Mouse (Mus musculus): Measurements from ENCODE around the gene Rere. TPM values are rescaled to one million over a fixed set of nuclear protein-coding genes. Genes with fewer than 3 reads are reported as not detected.

The Rere gene
- total and polyA plus RNA-seq, 2 experiments from 2014 or later = 18.9 to 31.3 TPM

DNA sequence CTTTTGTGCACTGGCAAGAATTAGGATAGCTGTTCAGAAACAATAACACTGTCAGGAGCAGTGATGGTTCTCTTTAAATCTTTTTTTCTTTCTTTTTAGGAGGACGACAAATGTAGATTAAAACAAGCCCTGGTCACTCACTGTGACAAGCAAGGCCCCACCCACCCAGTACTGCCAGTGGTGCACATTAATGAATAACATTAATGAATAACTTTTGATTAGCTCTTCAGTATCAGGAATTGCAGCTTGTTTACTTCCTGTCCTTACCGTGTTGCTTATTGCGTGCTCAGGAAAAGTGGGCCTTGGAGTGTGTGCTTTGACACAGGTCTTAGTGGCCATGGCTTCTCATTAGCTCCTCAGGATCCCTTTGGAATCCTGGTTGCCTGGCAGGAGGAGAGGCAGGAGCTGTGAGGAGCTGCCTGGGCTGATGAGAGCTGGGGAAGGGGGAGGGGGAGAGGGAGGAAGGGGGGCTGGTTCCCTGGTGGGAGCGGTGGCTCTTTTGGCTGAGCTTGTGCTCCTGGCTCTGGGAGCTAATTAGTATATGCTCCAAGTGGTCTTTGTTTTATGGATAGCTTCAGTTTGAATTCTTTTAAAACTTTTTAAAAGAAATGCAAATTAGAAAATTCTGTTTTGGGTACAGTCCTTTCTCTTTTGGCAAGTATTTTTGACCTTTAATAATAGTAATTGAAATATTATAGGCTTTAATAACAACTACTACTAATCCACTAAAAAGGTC is 65.4 kb downstream of the Rere start:
- no peak overlapping the region for H3K4me2 ChIP-seq (ENCODE audit: low read depth)

DNA sequence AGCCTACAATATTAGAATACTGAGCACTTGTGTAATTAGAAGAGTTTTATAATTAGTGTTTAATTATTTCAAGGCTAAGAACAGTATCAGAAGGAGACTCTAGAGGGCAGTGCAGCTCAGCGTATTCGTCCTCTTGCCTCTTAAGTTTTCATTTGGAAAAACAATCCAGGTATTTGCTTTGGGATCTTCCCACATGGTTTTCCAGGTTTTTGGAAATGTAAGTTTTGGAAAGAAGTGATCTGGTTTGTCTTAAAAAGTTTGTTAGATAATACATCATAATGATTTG is 65.9 kb downstream of the Rere start:
- ATAC-seq (peak; percentile 67; the same call in 1 of the 2 replicates), DNase-seq (peak; percentile 77)
- Histone ChIP-seq H3K4me3 (ENCODE audit: low read depth, low read length) (no peak overlapping the region), H3K4me1 (ENCODE audit: insufficient read depth) (no peaks in the 10 kb centered on the region), H3K27ac (ENCODE audit: low read depth, low read length) (no peak overlapping the region), H3K27me3 (ENCODE audit: insufficient read depth, low read length) (no peaks in the 10 kb centered on the region), H3K9me3 (ENCODE audit: low read length) (no peaks in the 10 kb centered on the region), H3K4me2 (ENCODE audit: low read depth) (no peak overlapping the region), H3K9ac (no peak overlapping the region), H3K36me3 (ENCODE audit: insufficient read depth) (no peaks in the 10 kb centered on the region)
- TF ChIP-seq CTCF (IDR thresholded peaks at IDR 0.05; ENCODE audit: low read depth) = peak; percentile 78
- WGBS = 3% methylated on average over 2 of the region's 2 CpGs

More for the DNA sequence above, 65.4 kb downstream of the Rere start:
- no peak overlapping the region for H3K4me3 ChIP-seq (ENCODE audit: low read depth, low read length)
- H3K36me3 ChIP-seq (ENCODE audit: insufficient read depth) = no peaks in the 10 kb centered on the region
- H3K9ac ChIP-seq = no peak overlapping the region
- 8% methylated on average over 4 of the region's 4 CpGs for WGBS
- no peak for TF ChIP-seq CTCF (IDR thresholded peaks at IDR 0.05; ENCODE audit: low read depth)
- H3K27me3 ChIP-seq (ENCODE audit: insufficient read depth, low read length) = no peaks in the 10 kb centered on the region
- no peaks in the 10 kb centered on the region for H3K4me1 ChIP-seq (ENCODE audit: insufficient read depth)
- ATAC-seq (peak; percentile 81), DNase-seq (peak; percentile 62)
- no peak overlapping the region for H3K27ac ChIP-seq (ENCODE audit: low read depth, low read length)
- H3K9me3 ChIP-seq (ENCODE audit: low read length) = no peaks in the 10 kb centered on the region

DNA sequence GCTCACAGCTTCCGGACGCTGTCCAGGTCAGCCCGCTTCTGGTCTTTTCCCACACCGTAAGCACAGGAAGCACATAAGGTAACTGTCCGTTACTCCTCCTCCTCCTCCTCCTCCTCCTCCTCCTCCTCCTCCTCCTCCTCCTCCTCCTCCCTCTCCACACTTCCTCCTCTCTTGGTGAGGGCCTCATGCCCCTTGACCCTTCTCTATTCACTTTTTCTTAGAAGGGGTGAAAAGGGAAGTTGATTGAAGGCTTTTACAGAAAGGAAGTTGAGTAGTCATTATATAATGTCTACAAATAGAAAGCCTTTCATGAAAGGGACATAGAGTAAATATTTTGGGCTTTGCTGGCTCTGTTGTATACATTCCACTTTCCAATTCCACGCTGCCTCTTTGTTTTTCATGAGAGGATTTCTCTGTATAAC is 68.2 kb downstream of the Rere start:
- no peak overlapping the region for H3K4me3 ChIP-seq (ENCODE audit: low read depth, low read length)
- no peaks in the 10 kb centered on the region for H3K27me3 ChIP-seq (ENCODE audit: insufficient read depth, low read length)
- H3K4me1 ChIP-seq (ENCODE audit: insufficient read depth) = no peaks in the 10 kb centered on the region
- no peaks in the 10 kb centered on the region for H3K9me3 ChIP-seq (ENCODE audit: low read length)
- H3K9ac ChIP-seq = no peak overlapping the region
- no peak overlapping the region for H3K27ac ChIP-seq (ENCODE audit: low read depth, low read length)
- no peak overlapping the region for H3K4me2 ChIP-seq (ENCODE audit: low read depth)
- ATAC-seq = no peak
- H3K36me3 ChIP-seq (ENCODE audit: insufficient read depth) = no peaks in the 10 kb centered on the region
- DNase-seq = no peak
- TF ChIP-seq CTCF (IDR thresholded peaks at IDR 0.05; ENCODE audit: low read depth) = no peak
- 94% methylated on average over 6 of the region's 6 CpGs for WGBS

DNA sequence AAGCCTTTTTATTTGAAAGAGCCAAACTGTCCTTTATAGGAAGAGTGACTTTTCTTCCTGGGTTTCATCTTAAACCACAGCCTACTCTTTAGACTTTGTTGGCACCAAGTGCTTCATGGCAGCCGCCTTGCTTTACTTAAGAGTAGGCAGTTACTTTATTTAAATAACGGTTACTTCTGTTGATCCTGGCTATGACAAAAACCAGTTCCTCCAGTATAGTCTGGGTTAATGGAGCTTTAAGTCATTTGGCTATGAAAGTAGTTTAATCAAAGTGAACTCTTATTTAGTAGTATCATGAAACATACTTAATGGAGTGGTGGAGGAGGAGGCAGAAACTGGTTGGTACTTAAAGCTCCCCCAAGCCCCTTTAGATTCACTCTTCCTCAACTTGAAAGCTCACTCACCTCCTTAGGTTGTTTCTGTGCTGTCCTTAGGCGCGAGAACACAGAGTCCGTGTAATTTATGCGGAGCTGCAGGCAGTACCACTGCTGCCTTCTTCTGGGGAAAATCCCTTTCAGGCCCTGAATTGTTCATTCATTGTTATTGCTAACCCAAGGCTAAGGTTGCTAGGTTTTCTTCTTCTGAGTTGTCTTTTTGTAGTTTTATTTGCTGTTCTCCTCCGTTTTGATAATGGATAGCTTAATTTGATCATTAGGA is 70.1 kb downstream of the Rere start:
- H3K27ac ChIP-seq (ENCODE audit: low read depth, low read length) = no peak overlapping the region
- H3K9ac ChIP-seq = no peak overlapping the region
- no peak for DNase-seq
- no peaks in the 10 kb centered on the region for H3K36me3 ChIP-seq (ENCODE audit: insufficient read depth)
- whole genome bisulfite sequencing = 20% methylated on average over 7 of the region's 7 CpGs
- H3K4me2 ChIP-seq (ENCODE audit: low read depth) = no peak overlapping the region
- H3K9me3 ChIP-seq (ENCODE audit: low read length) = no peaks in the 10 kb centered on the region
- TF ChIP-seq CTCF (IDR thresholded peaks at IDR 0.05; ENCODE audit: low read depth) = no peak
- no peak for ATAC-seq
- no peak overlapping the region for H3K4me3 ChIP-seq (ENCODE audit: low read depth, low read length)
- H3K27me3 ChIP-seq (ENCODE audit: insufficient read depth, low read length) = no peaks in the 10 kb centered on the region
- no peaks in the 10 kb centered on the region for H3K4me1 ChIP-seq (ENCODE audit: insufficient read depth)

DNA sequence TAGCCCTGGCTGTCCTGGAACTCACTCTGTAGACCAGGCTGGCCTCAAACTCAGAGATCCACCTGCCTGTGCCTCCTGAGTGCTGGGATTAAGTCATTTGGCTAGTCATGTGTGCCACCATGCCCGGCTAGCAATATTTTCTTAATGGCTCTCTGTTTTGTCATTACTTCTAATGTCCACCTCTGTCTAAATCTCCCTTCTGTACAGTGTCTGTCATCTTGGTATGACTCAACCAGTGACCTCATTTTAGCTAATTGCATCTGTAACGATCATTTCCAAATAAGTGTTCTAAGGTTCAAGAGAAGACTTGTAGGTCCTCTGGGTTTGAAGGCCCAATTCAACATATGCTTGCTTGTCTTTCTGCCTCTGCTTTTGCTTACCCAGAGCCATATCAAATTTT is 71.3 kb downstream of the Rere start:
- no peak for DNase-seq
- no peak for ATAC-seq
- 65% methylated on average over 2 of the region's 2 CpGs for WGBS

DNA sequence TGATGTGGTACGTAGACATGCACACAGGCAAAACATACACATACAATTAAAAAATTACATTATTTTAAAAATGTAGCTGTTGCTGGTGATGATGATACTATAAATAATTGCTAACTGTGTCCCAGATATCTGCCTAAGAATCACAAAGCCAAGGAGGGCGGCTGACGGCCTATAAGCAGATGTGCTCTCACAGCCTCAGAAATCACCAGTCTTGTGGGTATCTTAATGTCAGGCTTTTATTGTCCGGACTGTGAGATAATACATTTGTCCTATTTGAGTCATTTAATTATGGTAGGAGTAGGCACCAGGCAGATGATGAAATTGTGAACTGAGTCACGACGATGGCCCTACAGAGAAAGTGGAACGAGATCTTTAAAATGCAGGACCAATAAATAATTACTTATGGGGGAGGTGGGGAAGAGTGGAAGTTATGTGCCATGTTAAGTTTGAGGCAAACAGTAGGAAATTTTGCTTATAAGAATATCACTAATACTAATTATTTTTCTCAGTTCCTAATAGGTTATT is 72.0 kb downstream of the Rere start:
- Histone ChIP-seq H3K9me3 (ENCODE audit: low read length) (no peaks in the 10 kb centered on the region), H3K27me3 (ENCODE audit: insufficient read depth, low read length) (no peaks in the 10 kb centered on the region), H3K27ac (ENCODE audit: low read depth, low read length) (no peak overlapping the region), H3K9ac (no peak overlapping the region), H3K4me1 (ENCODE audit: insufficient read depth) (no peaks in the 10 kb centered on the region), H3K4me3 (ENCODE audit: low read depth, low read length) (no peak overlapping the region), H3K36me3 (ENCODE audit: insufficient read depth) (no peaks in the 10 kb centered on the region), H3K4me2 (ENCODE audit: low read depth) (no peak overlapping the region)
- WGBS = 88% methylated on average over 7 of the region's 7 CpGs
- TF ChIP-seq CTCF (IDR thresholded peaks at IDR 0.05; ENCODE audit: low read depth) = no peak
- no peak for ATAC-seq
- no peak for DNase-seq

More for the DNA sequence above, 71.3 kb downstream of the Rere start:
- no peak overlapping the region for H3K27ac ChIP-seq (ENCODE audit: low read depth, low read length)
- H3K36me3 ChIP-seq (ENCODE audit: insufficient read depth) = no peaks in the 10 kb centered on the region
- H3K4me1 ChIP-seq (ENCODE audit: insufficient read depth) = no peaks in the 10 kb centered on the region
- no peak for TF ChIP-seq CTCF (IDR thresholded peaks at IDR 0.05; ENCODE audit: low read depth)
- no peak overlapping the region for H3K9ac ChIP-seq
- H3K4me3 ChIP-seq (ENCODE audit: low read depth, low read length) = no peak overlapping the region
- H3K4me2 ChIP-seq (ENCODE audit: low read depth) = no peak overlapping the region
- H3K9me3 ChIP-seq (ENCODE audit: low read length) = no peaks in the 10 kb centered on the region
- no peaks in the 10 kb centered on the region for H3K27me3 ChIP-seq (ENCODE audit: insufficient read depth, low read length)

DNA sequence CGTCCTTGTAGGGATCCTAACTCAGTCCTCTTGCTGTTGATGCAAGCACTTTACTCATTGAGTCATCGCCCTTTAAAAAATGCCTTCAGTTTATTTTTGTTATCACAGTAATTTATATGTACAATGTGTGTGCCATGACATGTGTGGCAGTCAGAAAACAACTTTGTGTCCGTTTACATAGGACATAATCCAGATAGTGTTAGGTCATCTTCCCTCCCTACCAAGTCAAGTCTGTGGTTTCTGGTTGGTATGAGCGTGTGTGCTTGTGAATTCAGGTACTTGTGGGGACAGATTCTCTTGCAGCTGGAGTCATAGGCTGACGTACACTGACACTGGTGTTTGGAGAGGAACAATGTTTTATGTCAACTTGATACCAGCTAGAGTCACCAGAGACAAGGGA is 74.4 kb downstream of the Rere start:
- no peak overlapping the region for H3K4me3 ChIP-seq (ENCODE audit: low read depth, low read length)
- no peaks in the 10 kb centered on the region for H3K4me1 ChIP-seq (ENCODE audit: insufficient read depth)
- no peaks in the 10 kb centered on the region for H3K36me3 ChIP-seq (ENCODE audit: insufficient read depth)
- no peaks in the 10 kb centered on the region for H3K9me3 ChIP-seq (ENCODE audit: low read length)
- no peak overlapping the region for H3K4me2 ChIP-seq (ENCODE audit: low read depth)
- no peaks in the 10 kb centered on the region for H3K27me3 ChIP-seq (ENCODE audit: insufficient read depth, low read length)
- no peak for ATAC-seq
- no peak overlapping the region for H3K27ac ChIP-seq (ENCODE audit: low read depth, low read length)
- TF ChIP-seq CTCF (IDR thresholded peaks at IDR 0.05; ENCODE audit: low read depth) = no peak
- WGBS = 93% methylated on average over 5 of the region's 5 CpGs
- H3K9ac ChIP-seq = no peak overlapping the region
- DNase-seq = no peak
